Comparison of ENCODE assay signal across 12 mouse cellular contexts in genomic region chr8:22037022-22037421, GRCm38 (mm10). TPM values are rescaled to one million over a fixed set of nuclear protein-coding genes. Genes with fewer than 3 reads are reported as not detected.
DNase-seq lines count a peak whose midpoint lies in the region; ATAC-seq lines count a peak whose summit lies in the region.
"Had no signal": no experiment of that assay in that cellular context is flagged by ENCODE, and none has a peak within 500 bp of the region (broad histone marks: within the 10 kb centered on the region; RNA-seq: fewer than 3 reads in every experiment).

No protein-coding gene starts in this region.

- H3K27ac ChIP-seq in lung, embryonic 16.5 days (ENCODE audit: low read length) = peak overlapping the region; percentile 42
- H3K27ac ChIP-seq in midbrain, embryonic 10.5 days (replicated peaks) = no peak overlapping the region
- H3K27ac ChIP-seq: embryonic facial prominence, embryonic 15.5 days; forebrain, embryonic 12.5 days; midbrain, embryonic 15.5 days; neural tube, embryonic 12.5 days had no signal

- DNase-seq in kidney, adult 8-10 months = peak; percentile 36 to 38
- no peak for DNase-seq in kidney, postnatal 4 days
- DNase-seq in kidney, postnatal 25 days = peak; percentile 28 to 67
- DNase-seq in yolk sac, embryonic 10.5 days (ENCODE audit: low spot score) = peak; percentile 77
- DNase-seq in midbrain, embryonic 10.5 days (ENCODE audit: low spot score) = no peak
- DNase-seq: adrenal gland, postnatal 36 days had no signal

- no peak overlapping the region for H3K9ac ChIP-seq in lung, embryonic 16.5 days (ENCODE audit: low read length)
- H3K9ac ChIP-seq: embryonic facial prominence, embryonic 15.5 days; forebrain, embryonic 12.5 days; midbrain, embryonic 15.5 days; neural tube, embryonic 12.5 days had no signal

- H3K4me3 ChIP-seq in lung, embryonic 16.5 days (ENCODE audit: low read length) = no peak overlapping the region
- H3K4me3 ChIP-seq in midbrain, embryonic 10.5 days = no peak overlapping the region
- H3K4me3 ChIP-seq: embryonic facial prominence, embryonic 15.5 days; forebrain, embryonic 12.5 days; midbrain, embryonic 15.5 days; neural tube, embryonic 12.5 days had no signal

- H3K27me3 ChIP-seq in lung, embryonic 16.5 days (ENCODE audit: control insufficient read depth, insufficient read depth, low read depth, low read length) = no peaks in the 10 kb centered on the region; the same call in 1 of the 2 replicates
- H3K27me3 ChIP-seq in midbrain, embryonic 10.5 days (ENCODE audit: low read depth, poor library complexity, severe bottlenecking) = no peaks in the 10 kb centered on the region
- H3K27me3 ChIP-seq: forebrain, embryonic 12.5 days; midbrain, embryonic 15.5 days; neural tube, embryonic 12.5 days had no signal

- no peaks in the 10 kb centered on the region for H3K9me3 ChIP-seq in lung, embryonic 16.5 days (ENCODE audit: control insufficient read depth, low read length)
- no peaks in the 10 kb centered on the region for H3K9me3 ChIP-seq in midbrain, embryonic 10.5 days (replicated peaks)
- H3K9me3 ChIP-seq: embryonic facial prominence, embryonic 15.5 days; forebrain, embryonic 12.5 days; midbrain, embryonic 15.5 days; neural tube, embryonic 12.5 days had no signal

- no peaks in the 10 kb centered on the region for H3K4me1 ChIP-seq in lung, embryonic 16.5 days (replicated peaks; ENCODE audit: control insufficient read depth, insufficient read depth, low read length)
- peaks cover 12% of the 10 kb centered on the region for H3K4me1 ChIP-seq in midbrain, embryonic 10.5 days
- H3K4me1 ChIP-seq: embryonic facial prominence, embryonic 15.5 days had no signal

- H3K36me3 ChIP-seq in lung, embryonic 16.5 days (ENCODE audit: control insufficient read depth, insufficient read depth, low read length) = no peaks in the 10 kb centered on the region
- no peaks in the 10 kb centered on the region for H3K36me3 ChIP-seq in midbrain, embryonic 10.5 days
- H3K36me3 ChIP-seq: embryonic facial prominence, embryonic 15.5 days; forebrain, embryonic 12.5 days; midbrain, embryonic 15.5 days; neural tube, embryonic 12.5 days had no signal

- WGBS in lung, embryonic 16.5 days = 35% methylated on average over 7 of the region's 7 CpGs
- 85% methylated on average over 7 of the region's 7 CpGs for WGBS in midbrain, embryonic 10.5 days

- peak; percentile 68 for ATAC-seq in lung, embryonic 16.5 days (ENCODE audit: low read depth)
- no peak for ATAC-seq in monocyte, adult 5-6 weeks (replicated peaks; ENCODE audit: insufficient number of reproducible peaks, low FRiP score, low TSS enrichment, poor library complexity, severe bottlenecking)
- ATAC-seq: midbrain, embryonic 15.5 days had no signal

- no peak overlapping the region for H3K4me2 ChIP-seq in lung, embryonic 16.5 days (ENCODE audit: low read depth, low read length)
- H3K4me2 ChIP-seq: embryonic facial prominence, embryonic 15.5 days; forebrain, embryonic 12.5 days; midbrain, embryonic 15.5 days; neural tube, embryonic 12.5 days had no signal

RNA-seq across cellular contexts. Expression of gene Atp7b, which starts 23.1 kb away (rescaled TPM):
- polyA plus RNA-seq in lung, embryonic 16.5 days (2015; fragmentation: Nextera tagmentation; extraction: Ambion mirVana) = 2.6 and 3.0 TPM in 2 replicates
- 2.4 and 2.6 TPM in 2 replicates for polyA plus RNA-seq in midbrain, embryonic 10.5 days (2016; fragmentation: Nextera tagmentation; extraction: Ambion mirVana)
- total RNA-seq in monocyte, adult 5-6 weeks (2017) = not detected in 3 replicates

RNA-seq across cellular contexts. Expression of gene Alg11, which starts 23.5 kb away (rescaled TPM):
- polyA plus RNA-seq in lung, embryonic 16.5 days (2015; fragmentation: Nextera tagmentation; extraction: Ambion mirVana) = 27.9 and 30.1 TPM in 2 replicates
- 39.4 and 41.0 TPM in 2 replicates for polyA plus RNA-seq in midbrain, embryonic 10.5 days (2016; fragmentation: Nextera tagmentation; extraction: Ambion mirVana)
- total RNA-seq in monocyte, adult 5-6 weeks (2017) = 11.0 to 16.5 TPM (median 11.2 TPM) in 3 replicates

Comparison
In these comparisons a context has a peak if more than half of its experiments do, and no peak if none do; other contexts are left out.
1. DNase-seq: peak in kidney, adult 8-10 months (2 of 2), kidney, postnatal 25 days (2 of 2) and yolk sac, embryonic 10.5 days (single experiment); none in kidney, postnatal 4 days (0 of 2) and midbrain, embryonic 10.5 days (single experiment).